Mouse (Mus musculus) 416B (cell line): ENCODE measurements around the gene Cbwd1.

Experiments used
- DNase-seq: peaks from one replicate; pipeline ENCODE4 v3.0.0; 2011; ENCODE audit warnings: low read depth

Gene Cbwd1

DNA sequence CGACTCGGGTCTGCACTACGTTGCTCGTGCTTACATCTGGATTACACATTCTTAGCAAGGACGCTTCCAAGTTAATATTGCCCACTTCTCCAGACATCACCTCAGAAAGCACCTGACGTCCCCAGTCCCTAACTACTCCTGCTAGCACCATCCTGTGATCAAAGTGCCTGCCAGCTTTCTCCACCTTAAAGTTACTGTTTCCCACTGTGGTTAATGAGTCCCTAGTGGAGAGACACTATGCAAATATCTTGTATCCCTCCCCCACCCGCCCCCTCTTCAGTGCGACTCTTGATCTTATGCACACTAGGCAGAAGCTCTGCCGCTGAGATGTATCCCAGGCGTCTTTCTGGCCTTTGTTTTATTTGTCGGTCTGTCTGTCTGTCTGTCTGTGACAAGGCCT is 16.6 kb upstream of the Cbwd1 start:
- no peak for DNase-seq

GRCm38 (mm10) chr19:24972701-24973390 is 11.4 kb upstream of the Cbwd1 start:
- DNase-seq, result no peak

DNA sequence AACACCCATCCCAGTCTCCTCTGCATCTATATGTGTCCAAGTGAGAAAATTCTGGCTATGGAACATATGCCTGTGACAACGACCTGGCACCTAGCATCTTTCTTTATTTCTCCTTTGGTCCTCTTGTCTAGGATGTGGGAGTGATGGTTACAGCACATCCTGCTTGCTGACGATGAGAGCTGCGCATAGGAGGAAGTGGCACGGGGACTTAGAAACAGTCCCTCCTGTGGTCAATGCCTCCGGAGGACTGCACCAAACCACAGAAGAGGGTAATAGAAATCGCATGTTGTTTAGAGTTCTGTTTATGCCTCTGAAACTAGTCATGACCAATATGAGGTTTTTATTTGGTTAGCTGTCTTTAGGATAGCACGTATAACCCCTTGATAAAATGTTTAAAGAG is 9.9 kb upstream of the Cbwd1 start:
- peak; percentile 91 for DNase-seq

GRCm38 (mm10) chr19:24966941-24967340 is 5.5 kb upstream of the Cbwd1 start:
- DNase-seq, result peak; percentile 56

GRCm38 (mm10) chr19:24966203-24966602 is 4.8 kb upstream of the Cbwd1 start:
- peak; percentile 66 for DNase-seq

DNA sequence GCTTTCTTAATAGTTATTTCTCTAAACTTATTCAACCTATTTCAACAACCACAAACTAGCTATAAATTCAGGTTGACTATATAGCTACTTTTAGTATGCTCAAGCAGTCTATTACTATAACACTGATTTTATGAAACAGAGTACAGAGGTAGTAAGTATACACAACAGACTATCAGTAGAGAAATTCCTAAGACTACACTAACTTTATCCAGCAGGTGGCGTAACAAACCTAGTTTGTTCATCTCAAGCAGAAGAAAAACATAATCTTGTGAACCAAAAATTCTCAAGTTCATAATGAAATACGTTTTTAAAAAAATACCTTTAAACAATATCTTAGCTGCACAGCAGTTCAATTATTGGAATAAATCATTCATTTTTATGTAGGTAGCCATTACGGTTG is 2.9 kb downstream of the Cbwd1 start:
- peak; percentile 86 for DNase-seq

DNA sequence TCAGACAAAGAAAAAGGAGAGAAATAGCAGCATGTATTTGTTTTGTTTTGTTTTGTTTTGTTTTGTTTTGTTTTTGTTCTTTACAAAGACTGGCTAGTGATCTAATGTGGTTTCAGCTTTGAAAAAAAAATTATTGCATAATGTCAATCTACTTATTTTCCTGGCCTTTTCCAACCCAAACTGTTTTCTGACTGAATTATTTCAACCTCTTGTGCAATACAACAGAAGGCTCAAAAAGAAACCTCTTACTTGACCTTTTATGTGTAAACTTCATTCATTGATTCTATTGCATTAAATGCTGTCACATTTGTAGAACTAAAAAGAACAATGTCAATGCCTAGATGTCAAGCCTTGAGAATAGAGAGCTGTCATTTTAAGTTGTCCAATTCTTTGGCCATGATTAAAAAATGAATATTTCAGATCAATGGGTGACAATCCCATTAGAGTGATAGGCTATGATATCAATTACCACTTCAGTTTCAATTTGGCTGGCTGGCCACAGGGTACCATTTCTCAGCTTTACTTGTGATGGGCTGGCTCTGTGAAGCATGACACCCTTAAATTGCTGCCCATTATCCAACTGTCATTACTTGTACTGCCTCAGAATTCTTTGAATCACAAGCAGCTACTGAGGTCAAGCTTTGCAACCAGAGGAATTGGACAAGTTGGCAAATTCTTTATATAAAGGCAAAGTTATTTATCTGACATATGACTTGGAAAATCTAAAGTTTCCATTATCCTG is 15.7 kb downstream of the Cbwd1 start:
- peak; percentile 46 for DNase-seq

- no peak for DNase-seq
These were observed 24.3 kb downstream of the Cbwd1 start for GRCm38 (mm10) chr19:24937084-24937483.

- DNase-seq, result peak; percentile 26
These were observed 32.4 kb downstream of the Cbwd1 start for GRCm38 (mm10) chr19:24929041-24929440.

- DNase-seq, result peak; percentile 26
These were observed 40.5 kb downstream of the Cbwd1 start for GRCm38 (mm10) chr19:24920866-24921265.

DNA sequence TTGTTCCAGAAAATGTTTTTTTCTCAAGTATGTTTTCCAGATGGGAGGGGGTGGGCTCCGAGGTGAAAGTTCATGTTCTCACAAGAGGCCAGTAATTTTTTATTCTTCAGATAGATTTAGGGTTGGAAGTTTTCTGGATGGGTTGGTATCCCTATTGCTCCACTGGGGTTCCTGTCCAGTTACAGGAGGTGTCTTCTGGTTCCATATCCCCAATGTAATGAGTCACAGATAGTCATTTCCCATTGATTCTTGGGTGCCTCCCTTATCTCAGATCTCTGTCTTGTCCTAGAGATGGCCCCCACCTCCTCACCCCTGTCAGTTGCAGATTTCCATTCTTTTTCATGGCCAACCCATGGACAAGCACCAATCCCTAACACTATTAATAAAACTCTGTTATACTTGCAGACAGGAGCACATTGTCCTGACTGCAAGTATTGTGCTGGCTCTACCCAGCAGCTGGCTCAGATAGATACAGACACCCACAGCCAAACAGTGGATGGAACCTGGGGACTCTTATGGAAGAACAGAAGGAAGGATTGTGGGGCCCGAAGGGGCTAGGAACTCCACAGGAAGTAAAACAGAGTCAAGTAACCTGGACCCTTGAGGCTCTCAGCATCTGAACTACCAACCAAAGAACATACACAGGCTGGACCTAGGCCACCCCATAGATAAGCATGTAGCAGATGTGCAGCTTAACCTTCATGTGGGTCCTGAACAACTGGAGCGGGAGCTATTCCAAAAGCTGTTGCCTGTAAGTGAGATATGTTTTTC is 52.8 kb downstream of the Cbwd1 start:
- peak; percentile 41 for DNase-seq

- DNase-seq, result no peak
These were observed 53.8 kb downstream of the Cbwd1 start for GRCm38 (mm10) chr19:24907655-24908054.

- no peak for DNase-seq
These were observed 58.6 kb downstream of the Cbwd1 start for GRCm38 (mm10) chr19:24902821-24903220.

- DNase-seq, result no peak
These were observed 59.2 kb downstream of the Cbwd1 start for GRCm38 (mm10) chr19:24902256-24902655.

GRCm38 (mm10) chr19:24901666-24902065 is 59.7 kb downstream of the Cbwd1 start:
- no peak for DNase-seq

DNA sequence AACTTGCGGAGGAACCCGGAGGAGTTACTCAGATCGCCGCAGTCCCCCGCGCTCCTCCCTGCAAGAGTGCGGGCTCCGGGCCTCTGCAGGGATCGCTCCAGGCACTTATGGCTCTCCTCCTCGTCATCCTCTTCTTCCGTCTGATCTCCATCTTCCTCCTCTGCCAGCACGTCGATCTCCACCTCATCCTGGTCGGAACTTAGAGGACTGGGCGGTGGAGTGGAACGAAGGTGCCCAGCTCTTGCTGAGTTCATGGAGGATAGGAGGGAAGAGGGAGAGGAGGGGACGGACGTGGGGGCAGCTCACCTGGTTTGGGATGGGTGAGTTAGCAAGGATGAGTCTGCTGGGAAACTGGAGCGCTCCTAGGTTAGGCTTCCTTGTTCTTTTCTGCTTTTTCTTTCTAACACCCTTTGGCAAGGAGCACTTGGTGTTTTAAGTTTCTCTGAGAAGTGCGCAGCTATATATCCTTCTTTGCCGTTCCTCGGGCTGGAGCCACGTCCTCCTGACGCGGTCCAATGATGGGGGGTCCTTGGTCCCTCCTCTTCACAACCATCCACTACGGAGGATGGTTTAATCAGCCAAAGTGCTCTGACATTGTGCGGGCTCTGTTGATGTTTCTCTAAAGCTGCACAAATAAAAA is 60.7 kb downstream of the Cbwd1 start, which contains the start of gene Foxd4:
Gene Foxd4 (minus strand): TSS at position 617 of the 640 bp plus-strand sequence.
- no peak for DNase-seq

- DNase-seq, result no peak
These were observed 61.5 kb downstream of the Cbwd1 start for GRCm38 (mm10) chr19:24899578-24900544.

GRCm38 (mm10) chr19:24898737-24899577 is 62.5 kb downstream of the Cbwd1 start:
- DNase-seq, result no peak

DNA sequence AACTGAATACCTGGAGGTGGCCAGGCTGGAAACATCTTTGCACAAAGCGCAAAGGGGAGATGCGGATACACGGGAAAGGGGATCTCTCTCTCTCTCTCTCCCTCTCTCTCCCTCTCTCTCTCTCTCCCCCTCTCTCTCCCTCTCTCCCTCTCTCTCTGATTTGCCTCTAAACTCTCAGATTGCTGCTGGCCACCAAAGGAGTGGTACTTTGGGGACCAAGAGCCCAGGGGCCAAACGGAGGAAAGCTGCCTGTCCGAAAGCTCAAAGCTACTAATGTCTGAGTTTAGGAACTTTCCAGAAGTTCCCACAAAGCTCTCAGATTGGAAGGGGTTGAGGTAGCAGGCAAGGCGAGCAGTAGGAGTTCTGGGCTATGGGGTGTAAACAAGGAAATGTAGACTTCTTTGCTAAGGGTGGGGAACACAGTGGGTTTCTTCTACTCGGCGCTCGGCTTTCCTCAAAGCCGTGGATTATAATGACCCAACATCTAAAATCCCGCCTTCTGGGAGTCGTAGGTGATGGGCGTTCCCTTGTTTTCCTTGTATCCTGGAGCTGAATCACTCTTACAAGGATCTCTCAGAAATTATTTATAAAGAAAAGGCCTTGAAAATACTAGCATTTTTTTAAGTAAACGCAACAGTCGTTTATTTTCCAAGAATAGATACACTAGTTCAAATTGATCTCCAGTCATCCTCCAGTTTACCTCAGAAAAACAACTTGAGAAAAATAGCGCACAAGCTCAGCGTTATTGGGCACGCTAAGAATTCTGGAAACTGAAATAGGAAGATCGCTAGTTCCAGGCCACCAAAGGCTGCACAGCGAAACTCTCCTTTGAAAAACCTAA is 63.3 kb downstream of the Cbwd1 start:
- DNase-seq, result no peak
